Mouse (Mus musculus) heart, postnatal 36 days (tissue): Measurements from ENCODE around the gene Cdc45. TPM values are rescaled to one million over a fixed set of nuclear protein-coding genes. Genes with fewer than 3 reads are reported as not detected.
A peak's percentile ranks its signal among the peaks of the same experiment; 100 is the strongest.

Experiments used
- DNase-seq, 2 experiments: peaks; one replicate each; pipeline ENCODE4 v3.0.0; 2021 to 2022
- intact Hi-C: fragments of 180-260 bp; cut with DNase I; formaldehyde crosslinking; loops from one replicate; pipeline ENCODE4 v1.15.1; 2025
- total RNA-seq, 2 experiments: library from RNA; stranded (reverse); gene quantifications; 2 replicates each; pipeline ENCODE4 v1.2.3; 2021

The Cdc45 gene
- total RNA-seq, 2 experiments from 2014 or later: 2.7 to 3.6 TPM

GRCm38 (mm10) chr16:18746268-18747122, 65.3 kb downstream of the Cdc45 start:
- intact Hi-C loops: no loop called here
- DNase-seq: peak; percentile 34 to 57

- intact Hi-C loops: no loop called here
- no peak for DNase-seq
Measured at GRCm38 (mm10) chr16:18738303-18738702, 73.5 kb downstream of the Cdc45 start.

DNA sequence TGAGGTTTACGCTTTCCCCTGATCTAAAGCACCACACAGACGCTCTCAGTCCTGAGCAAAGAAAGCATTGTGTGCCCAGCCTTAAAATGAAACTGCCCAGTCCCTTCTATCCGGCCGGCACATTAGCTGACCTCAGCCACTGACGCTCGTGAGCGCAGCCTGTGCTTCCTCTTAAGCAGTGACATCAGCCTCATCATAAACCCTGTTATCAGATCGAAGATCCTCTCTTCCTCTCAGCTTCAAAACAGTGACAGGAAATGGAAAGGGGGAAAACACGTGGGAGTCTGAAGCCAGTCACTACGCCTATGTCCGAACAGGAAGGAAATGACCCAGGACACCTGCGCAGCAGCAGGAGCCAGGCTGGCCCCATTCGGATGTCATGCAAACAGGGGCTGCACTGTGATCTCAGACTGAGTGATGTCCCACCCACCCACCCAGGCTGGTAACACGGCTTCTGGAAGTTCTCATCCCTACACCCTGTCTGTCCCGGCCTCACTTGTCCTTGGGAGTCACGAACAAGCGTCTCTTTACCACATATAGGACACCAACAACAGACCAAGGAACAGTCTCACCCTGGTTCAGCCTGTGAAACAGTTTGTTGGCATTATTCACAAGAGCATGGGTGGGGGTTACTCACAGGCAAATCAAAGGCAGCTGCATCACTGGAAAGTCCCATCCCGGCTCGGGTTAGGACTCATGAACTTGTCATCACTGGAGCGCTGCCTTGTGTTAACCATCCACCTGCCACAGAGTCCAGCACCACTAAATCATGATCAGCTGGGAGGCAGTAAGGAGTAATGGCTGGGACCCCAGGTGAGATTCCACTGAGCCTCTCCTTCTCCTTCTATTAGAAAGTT, 78.5 kb downstream of the Cdc45 start:
- peak; percentile 38 to 53 for DNase-seq
- intact Hi-C loops: loop anchor here (1.0 to 5.0 kb wide), 2 partner anchors 36 to 43 kb away; partner anchors contain the start of gene Cldn5

DNA sequence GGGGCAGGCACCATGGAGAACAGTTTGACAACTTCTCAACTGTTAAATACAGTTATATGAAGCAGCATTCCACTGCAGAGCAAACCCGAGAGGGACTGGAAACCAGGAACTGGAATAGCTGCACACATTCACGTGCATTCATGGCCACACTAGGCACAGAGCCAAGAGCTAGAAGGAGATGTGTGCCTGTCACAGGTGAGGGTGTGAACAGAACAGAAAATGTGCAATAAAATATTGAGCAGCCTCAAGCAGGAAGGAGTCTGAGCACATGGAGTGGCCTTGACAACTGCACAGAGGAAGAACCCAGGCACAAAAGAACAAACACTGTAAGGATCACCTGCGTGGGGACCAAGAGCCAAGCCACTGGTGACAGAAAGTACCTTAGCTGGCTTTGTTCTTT, 81.1 kb downstream of the Cdc45 start:
- no peak for DNase-seq
- intact Hi-C loops: loop anchor here (5.0 kb wide), 1 partner anchor 33 kb away; no protein-coding TSS in a partner anchor

Other genes starting within 250 kb of the Cdc45 start
- gene Tbx1, start 221.3 kb downstream of the Cdc45 start, total RNA-seq: 1 to 10 TPM in 1 of 2 experiments, under 1 TPM in 1; 0.51 to 2.2 TPM
- gene Gp1bb, start 189.6 kb downstream of the Cdc45 start, total RNA-seq: 1 to 10 TPM; 1.2 TPM
- 1 to 10 TPM in 1 of 2 experiments, under 1 TPM in 1; 0.60 to 1.6 TPM for gene Gm49601, start 185.6 kb downstream of the Cdc45 start, total RNA-seq
- gene Sept5, start 182.0 kb downstream of the Cdc45 start, total RNA-seq: 1 to 10 TPM; 3.7 to 3.8 TPM
- gene Cldn5, start 35.1 kb downstream of the Cdc45 start, total RNA-seq: 10 to 100 TPM; 37.2 to 45.9 TPM
- 10 to 100 TPM; 48.8 to 58.1 TPM for gene Ufd1, start 208 bp downstream of the Cdc45 start, total RNA-seq
- gene 2510002D24Rik, start 24.6 kb upstream of the Cdc45 start, total RNA-seq: 10 to 100 TPM; 21.8 to 25.6 TPM
- gene Gm28539, start 24.6 kb upstream of the Cdc45 start, total RNA-seq: 1 to 10 TPM in 1 of 2 experiments, not detected in 1; 2.4 TPM
- gene Mrpl40, start 64.9 kb upstream of the Cdc45 start, total RNA-seq: 10 to 100 TPM; 55.4 to 59.0 TPM
- gene Hira, start 65.0 kb upstream of the Cdc45 start, total RNA-seq: 10 to 100 TPM; 20.0 to 24.9 TPM